Mouse (Mus musculus) E14TG2a.4 (cell line): Measurements from ENCODE around the gene Tgm4.

Source experiments
- CTCF ChIP-seq: conservative IDR thresholded peaks from 2 replicates; pipeline ENCODE4 v1.5.1; 2014; ENCODE audit warnings: low read length
- NANOG ChIP-seq: IDR thresholded peaks from 2 replicates; pipeline ENCODE4 v1.6.1; 2014; ENCODE audit warnings: borderline replicate concordance, low read length, mixed read lengths

- TF ChIP-seq CTCF (no peak), NANOG (no peak)
Observed at GRCm38 (mm10) chr9:123020995-123021631, 13.4 kb upstream of the Tgm4 start, which contains the start of gene Tmem42.
